Mouse (Mus musculus) erythroid progenitor cell, adult 5-6 weeks (primary cell): ENCODE results near the gene Ptgdr2. TPM values are rescaled to one million over a fixed set of nuclear protein-coding genes. Genes with fewer than 3 reads are reported as not detected.

ENCODE experiments used
- ATAC-seq: replicated peaks from 2 replicates; pipeline ENCODE4 v1.8.0; 2016; ENCODE audit warnings: moderate number of reproducible peaks, mild to moderate bottlenecking, moderate TSS enrichment, inconsistent platforms; ENCODE audit not compliant: poor library complexity, low FRiP score, severe bottlenecking
- total RNA-seq, 2 experiments: library from RNA; stranded (forward) in 1 of 2; stranded (reverse) in 1 of 2; fragments of 150-400 nt in 1 of 2; fragments of 186-747, 209-891 nt in 1 of 2; gene quantifications; 2 replicates each; pipeline versions ENCODE4 v1.2.3 to v1.2.4; 2015 to 2017; ENCODE audit warnings: low replicate concordance in 2 of 2

Ptgdr2 gene
- total RNA-seq, 2 experiments from 2014 or later = not detected

DNA sequence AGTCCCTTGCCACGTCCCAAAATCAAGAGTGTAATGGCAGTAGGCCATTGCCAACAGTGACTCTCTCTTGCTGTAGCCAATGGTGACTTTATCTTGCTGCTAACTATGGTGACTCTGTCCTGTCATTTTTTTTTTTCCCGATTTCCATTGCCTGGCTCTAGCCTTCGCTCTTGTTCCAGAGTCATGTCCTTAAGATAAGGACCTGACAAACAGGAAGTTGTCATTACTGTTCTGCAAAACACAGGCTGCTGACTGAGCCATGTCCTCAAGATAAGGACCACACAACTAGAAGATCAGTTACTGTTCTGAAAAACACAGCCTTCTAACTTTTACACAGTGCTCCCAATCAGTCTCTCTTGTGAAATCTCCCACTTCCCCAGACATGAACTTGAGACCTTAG lies 33.5 kb downstream of the Ptgdr2 start:
- ATAC-seq = no peak

DNA sequence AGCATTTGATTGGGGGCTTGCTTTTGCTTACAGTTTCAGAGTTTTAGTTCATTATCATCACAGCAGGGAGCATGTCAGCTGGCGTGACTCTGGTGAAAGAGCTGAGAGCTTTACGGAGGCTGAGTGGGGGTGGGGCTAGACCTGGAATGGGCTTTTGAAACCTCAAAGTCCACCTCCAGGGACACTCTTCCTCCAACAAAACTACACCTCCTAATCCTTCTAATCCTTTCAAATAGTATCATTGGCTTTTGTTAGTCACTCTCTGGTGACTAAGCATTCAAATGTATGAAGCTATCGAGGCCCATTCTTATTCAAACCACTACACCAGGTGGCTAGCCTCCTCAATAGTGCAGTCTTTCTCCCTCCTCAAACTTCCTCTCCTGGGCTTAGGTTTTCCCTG lies 35.7 kb downstream of the Ptgdr2 start:
- no peak for ATAC-seq

DNA sequence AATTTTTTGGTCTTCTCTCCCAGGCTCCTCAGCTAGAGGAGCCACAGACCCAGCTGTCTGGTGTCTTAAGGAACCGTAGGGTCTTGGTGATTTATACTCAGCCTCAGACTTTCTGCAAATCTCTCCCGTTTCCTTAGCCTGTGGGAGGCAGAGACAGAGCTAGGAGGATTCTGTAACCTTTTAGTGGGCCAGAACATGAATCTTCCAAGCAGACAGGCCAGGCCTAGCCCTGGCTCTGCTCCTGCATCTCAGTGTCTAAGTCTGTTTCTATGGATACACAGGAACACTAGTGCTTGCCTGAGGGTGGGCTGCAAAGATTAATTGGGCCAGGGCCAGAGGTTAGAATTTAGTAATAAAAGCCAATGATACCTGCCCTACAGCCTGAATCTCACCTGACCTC lies 36.2 kb downstream of the Ptgdr2 start:
- ATAC-seq = no peak

DNA sequence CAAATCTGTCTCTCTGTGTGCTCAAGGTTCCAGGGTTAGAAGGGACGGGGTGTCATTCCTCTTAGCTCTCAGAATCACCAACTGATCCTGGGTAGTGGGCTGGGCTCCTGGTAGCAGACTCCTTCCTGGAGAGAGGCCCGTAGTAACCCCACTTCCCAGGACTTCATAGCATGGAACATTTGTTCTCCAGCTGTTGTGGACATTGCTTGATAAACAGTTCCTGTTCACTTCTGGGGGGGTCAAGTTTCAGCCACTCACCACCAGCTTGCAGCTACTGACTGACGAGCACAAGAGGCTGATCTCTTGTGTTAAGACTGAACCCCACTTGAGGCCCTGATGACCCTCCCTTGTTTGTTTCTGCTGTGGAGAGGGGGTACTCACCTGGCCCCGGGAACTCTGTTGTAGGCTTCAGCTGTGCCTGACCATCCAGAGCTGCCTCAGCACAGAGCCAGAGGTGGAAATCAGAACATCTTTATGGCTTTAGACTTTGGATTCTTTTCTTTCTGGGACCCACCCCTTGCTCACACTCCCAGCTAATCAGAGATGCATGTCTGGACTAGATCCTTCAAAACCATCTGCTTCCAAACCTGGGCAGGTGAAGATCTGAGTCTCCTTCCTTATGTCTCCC lies 37.4 kb downstream of the Ptgdr2 start, which contains the start of gene Ms4a10:
Ms4a10 (minus strand) TSS at position 433 of the 628 bp plus-strand sequence.
- no peak for ATAC-seq

DNA sequence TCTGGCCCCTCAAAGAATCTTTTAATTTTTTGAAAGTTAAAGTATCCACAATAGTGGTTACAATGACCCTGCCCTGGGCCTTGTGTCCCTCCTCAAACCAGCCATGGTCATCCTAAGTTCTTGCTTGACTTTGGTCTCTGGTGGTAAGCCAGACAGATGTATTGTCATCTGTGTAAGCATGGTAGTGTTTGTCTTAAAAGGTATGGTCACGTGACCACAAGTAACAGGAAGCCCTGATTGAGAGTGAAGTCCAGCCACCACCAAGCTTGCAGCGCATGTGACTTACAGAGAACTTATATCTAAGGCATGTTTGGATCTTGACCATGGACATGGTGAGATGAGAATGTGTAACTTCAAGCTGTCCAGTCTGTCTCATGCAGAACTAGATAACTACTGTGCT lies 38.2 kb downstream of the Ptgdr2 start:
- no peak for ATAC-seq

DNA sequence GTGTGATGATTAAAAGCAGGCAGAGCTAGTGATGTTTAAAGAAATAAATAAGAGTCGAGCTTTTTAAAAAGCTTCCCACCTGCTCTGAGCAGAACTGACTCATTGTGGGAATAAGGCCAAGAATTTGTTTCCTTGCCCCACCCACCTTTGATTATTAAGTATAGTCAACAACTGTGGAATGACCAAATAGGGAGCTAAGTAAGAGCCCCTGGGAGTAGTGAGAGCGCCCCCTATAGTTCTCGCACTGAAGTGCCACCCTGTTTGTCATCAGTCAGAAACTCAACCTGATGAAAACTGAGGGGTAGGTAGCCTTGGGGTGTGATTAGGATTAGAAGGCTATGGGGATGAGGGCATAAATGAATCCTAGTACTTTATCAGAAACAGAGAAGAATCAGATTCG lies 39.4 kb downstream of the Ptgdr2 start:
- no peak for ATAC-seq

DNA sequence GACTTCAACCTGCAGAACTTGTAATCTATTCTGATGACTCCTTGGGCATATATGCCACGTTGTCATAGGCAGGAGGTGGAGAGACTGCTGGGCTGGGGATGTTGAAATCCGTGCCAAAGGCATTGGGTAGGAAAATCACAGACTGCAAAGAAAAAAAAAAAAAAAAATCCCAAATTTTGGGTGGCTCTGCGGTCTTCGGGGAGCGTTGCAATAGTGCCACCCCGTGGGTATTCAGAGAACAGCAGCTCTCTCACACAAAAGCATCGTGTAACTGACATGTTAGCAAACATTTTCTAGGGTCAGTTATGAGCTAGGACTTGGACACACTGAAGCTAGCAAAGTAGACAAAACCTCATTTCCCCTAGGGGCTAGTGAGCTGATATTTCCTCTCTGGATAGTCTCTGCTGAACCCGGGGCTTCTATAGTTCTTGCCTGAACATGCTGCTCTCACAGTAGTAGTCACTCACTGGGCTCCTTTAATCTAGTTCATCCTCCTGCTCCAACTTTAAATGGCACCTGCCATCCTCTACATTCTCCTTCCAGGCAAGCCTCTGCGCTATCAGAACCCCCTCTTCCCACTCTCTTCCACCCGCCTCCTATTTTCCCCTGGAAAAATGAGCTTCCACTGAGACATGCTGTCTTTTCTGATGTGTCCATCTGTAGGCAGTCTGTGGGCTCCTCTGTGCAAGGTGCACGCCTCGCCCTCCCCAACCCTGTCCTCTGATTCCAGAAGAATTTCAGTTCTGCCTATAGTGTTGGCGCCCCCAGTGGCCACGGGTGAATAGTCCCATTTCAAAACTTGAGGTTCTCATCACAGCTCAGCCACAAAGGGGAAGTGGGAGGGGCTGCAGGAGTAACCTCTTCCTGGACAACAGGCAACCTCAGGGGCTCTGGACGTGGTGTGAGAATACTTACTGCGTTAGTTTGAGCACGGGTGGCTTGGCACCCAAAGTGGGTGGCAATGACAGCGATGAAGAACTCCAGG lies 42.5 kb downstream of the Ptgdr2 start:
- no peak for ATAC-seq

DNA sequence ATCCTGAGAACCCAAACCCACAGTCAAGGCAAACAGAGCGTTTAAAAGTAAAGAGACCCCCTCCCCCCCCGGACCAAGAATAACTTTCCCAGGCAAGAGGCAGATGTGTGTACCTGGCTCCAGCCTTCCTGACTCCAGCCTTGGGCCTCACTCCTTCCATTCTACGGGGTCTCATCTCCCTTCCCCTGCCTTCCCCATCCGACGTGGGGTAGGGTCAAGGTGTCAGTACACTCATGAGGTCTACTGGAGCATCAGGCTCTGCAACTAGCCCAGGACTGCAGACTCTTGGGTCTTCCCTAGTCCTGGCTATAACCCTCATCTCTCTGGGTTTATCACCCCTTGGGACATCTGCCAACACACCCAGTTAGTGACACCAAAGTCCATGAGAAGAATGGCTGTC lies 43.2 kb downstream of the Ptgdr2 start:
- ATAC-seq = no peak

DNA sequence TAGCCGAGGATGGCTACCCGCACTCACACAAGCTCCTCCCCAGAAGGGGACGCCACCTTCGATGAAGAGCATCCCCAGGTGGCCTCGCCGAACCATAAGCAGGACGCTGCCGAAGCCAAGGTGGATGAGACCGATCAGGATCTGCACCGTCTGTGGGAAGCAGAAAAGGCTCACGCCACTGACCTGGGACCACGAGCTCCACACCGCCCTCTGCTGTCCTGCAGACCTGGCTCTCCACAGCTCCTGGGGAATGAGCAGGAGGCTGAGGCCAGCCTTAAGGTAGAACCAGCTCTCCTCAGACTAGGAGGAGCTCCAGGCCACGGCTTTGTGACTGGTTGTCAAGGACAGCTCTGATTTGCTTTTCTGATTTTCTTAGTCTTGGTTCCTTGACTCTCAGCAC lies 46.2 kb downstream of the Ptgdr2 start:
- ATAC-seq = 0 out of 2 replicates have a peak, but pooled peaks have one; percentile 16

DNA sequence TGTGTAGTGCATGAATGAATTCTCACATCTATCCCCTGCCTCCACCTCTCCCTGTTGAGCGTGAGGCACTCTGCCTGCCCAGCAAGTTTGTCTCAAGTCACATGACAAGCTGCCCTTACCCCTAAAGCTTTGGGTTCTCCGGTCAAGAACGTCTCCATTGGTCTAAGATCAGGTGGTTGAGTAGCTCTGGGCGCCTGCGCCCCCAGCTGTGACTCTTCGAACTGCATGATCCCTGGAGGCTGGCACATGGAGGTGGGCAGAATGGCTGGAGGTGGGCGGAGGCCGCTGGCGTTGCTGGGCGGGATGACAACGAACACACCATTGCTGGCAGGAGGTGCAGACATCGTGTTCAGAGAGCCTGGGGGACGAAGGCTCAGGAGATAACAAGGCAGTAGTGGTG lies 47.6 kb downstream of the Ptgdr2 start:
- no peak for ATAC-seq

DNA sequence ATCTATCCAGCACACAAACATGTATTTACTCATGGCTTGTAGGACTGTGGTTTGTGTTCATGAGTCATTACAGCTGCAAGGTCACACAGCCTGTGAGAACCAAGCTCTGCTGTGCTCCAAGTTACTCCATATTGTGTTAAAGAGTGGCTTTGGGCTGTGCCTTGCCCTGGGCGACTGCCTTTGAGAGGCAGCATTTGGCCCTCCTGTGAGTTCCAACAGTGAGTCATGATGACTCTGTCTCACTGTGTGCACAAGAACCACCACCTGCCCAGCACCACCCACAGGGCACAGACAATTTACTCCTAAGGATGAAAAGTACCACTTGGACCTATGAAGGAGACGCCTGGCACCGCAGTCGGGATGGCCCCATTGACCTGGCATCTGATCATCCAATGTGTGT lies 48.9 kb downstream of the Ptgdr2 start:
- no peak for ATAC-seq

DNA sequence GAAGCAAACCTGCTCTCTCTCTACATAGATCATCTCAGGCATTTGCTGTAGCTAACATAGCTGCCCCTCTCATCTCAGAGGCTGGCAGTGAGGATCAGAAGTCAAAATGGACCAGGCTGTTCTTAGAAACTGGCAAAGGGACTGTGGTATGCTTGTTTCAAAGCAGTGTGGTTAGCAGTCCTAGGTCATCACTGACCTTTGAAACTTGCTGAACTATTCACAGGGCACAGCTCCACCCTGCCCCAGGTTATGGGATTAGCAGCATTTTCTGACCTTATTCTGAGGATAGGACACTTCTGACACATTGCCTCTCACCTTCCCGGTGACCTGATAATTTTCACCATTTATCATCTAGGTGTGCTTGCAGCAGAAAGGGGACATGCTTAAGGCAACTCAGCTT lies 51.6 kb downstream of the Ptgdr2 start:
- ATAC-seq = no peak

DNA sequence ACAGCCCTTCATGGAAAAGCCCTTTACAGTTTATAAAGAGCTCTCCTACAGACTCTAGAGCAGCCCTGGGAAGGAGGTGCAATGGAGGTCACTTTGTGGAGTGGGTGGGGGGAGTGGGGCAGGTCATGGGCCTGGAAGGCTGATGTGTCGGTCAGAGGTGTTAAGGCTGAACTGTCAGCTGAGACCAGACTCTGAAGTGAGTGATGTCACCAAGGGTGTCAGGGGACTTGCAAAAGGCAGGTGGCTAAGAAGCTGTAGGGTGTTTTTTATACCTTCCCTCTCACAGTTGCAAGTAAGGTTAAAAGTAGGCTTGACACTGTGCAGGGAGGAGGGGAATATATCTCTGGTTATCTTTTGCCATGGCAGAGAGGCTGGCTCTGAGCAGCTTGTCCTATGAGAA lies 53.8 kb downstream of the Ptgdr2 start:
- no peak for ATAC-seq

DNA sequence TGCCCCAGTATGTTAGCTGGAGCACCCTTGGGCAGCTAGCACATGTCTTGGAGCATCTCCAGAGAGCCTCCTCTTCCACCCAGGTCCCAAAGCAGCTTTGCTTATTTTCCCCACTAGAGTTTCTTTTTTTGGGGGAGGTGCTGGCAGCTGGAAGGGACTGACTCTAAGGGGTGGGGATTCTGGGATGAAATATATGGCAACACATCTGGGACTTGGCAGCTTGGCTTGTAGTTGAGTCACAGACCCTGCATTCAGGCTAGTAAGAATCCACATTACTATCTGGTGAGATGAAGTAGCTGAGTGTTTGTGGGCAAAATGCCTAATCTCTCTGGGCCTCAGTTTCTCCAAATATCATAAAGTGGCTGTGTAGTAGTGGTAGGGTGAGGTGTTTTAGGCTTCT lies 55.0 kb downstream of the Ptgdr2 start:
- ATAC-seq = no peak

Other genes starting within 250 kb of the Ptgdr2 start
- gene Vps37c, start 248.4 kb upstream of the Ptgdr2 start, total RNA-seq (2015; ENCODE audit: low replicate concordance) = 10.8 and 26.0 TPM in 2 replicates
- gene Vps37c, start 248.4 kb upstream of the Ptgdr2 start, total RNA-seq (2017; ENCODE audit: low replicate concordance) = 3.3 and 6.0 TPM in 2 replicates
- gene Cd5, start 198.2 kb upstream of the Ptgdr2 start, total RNA-seq (2015; ENCODE audit: low replicate concordance) = 2.5 and 2.9 TPM in 2 replicates
- 0.26 TPM in 1 of 2 replicates, not detected in the other for gene Cd5, start 198.2 kb upstream of the Ptgdr2 start, total RNA-seq (2017; ENCODE audit: low replicate concordance)
- 1.8 and 2.9 TPM in 2 replicates for gene Cd6, start 107.1 kb upstream of the Ptgdr2 start, total RNA-seq (2015; ENCODE audit: low replicate concordance)
- 1.3 and 2.3 TPM in 2 replicates for gene Cd6, start 107.1 kb upstream of the Ptgdr2 start, total RNA-seq (2017; ENCODE audit: low replicate concordance)
- 1.8 and 3.8 TPM in 2 replicates for gene Slc15a3, start 97.4 kb upstream of the Ptgdr2 start, total RNA-seq (2015; ENCODE audit: low replicate concordance)
- gene Slc15a3, start 97.4 kb upstream of the Ptgdr2 start, total RNA-seq (2017; ENCODE audit: low replicate concordance) = 2.4 TPM in 1 of 2 replicates, not detected in the other
- not detected in 2 replicates for gene Tmem132a, start 67.2 kb upstream of the Ptgdr2 start, total RNA-seq (2015; ENCODE audit: low replicate concordance)
- not detected in 2 replicates for gene Tmem132a, start 67.2 kb upstream of the Ptgdr2 start, total RNA-seq (2017; ENCODE audit: low replicate concordance)
- gene Tmem109, start 55.2 kb upstream of the Ptgdr2 start, total RNA-seq (2015; ENCODE audit: low replicate concordance) = 4.7 and 9.6 TPM in 2 replicates
- gene Tmem109, start 55.2 kb upstream of the Ptgdr2 start, total RNA-seq (2017; ENCODE audit: low replicate concordance) = 4.4 and 14.0 TPM in 2 replicates
- gene Prpf19, start 41.9 kb upstream of the Ptgdr2 start, total RNA-seq (2015; ENCODE audit: low replicate concordance) = 18.4 and 19.5 TPM in 2 replicates
- 17.7 and 21.6 TPM in 2 replicates for gene Prpf19, start 41.9 kb upstream of the Ptgdr2 start, total RNA-seq (2017; ENCODE audit: low replicate concordance)
- gene Zp1, start 16.5 kb upstream of the Ptgdr2 start, total RNA-seq (2015; ENCODE audit: low replicate concordance) = not detected in 2 replicates
- gene Zp1, start 16.5 kb upstream of the Ptgdr2 start, total RNA-seq (2017; ENCODE audit: low replicate concordance) = not detected in 2 replicates
- gene Ccdc86, start 12.1 kb downstream of the Ptgdr2 start, total RNA-seq (2015; ENCODE audit: low replicate concordance) = 2.5 and 6.3 TPM in 2 replicates
- gene Ccdc86, start 12.1 kb downstream of the Ptgdr2 start, total RNA-seq (2017; ENCODE audit: low replicate concordance) = 1.9 and 3.9 TPM in 2 replicates
- gene Ms4a10, start 37.5 kb downstream of the Ptgdr2 start, total RNA-seq (2015; ENCODE audit: low replicate concordance) = not detected in 2 replicates
- gene Ms4a10, start 37.5 kb downstream of the Ptgdr2 start, total RNA-seq (2017; ENCODE audit: low replicate concordance) = not detected in 2 replicates
- not detected in 2 replicates for gene Ms4a15, start 56.1 kb downstream of the Ptgdr2 start, total RNA-seq (2015; ENCODE audit: low replicate concordance)
- gene Ms4a15, start 56.1 kb downstream of the Ptgdr2 start, total RNA-seq (2017; ENCODE audit: low replicate concordance) = not detected in 2 replicates
- not detected in 2 replicates for gene Ms4a18, start 80.9 kb downstream of the Ptgdr2 start, total RNA-seq (2015; ENCODE audit: low replicate concordance)
- not detected in 2 replicates for gene Ms4a18, start 80.9 kb downstream of the Ptgdr2 start, total RNA-seq (2017; ENCODE audit: low replicate concordance)
- gene Ms4a8a, start 143.9 kb downstream of the Ptgdr2 start, total RNA-seq (2015; ENCODE audit: low replicate concordance) = 1.4 and 3.4 TPM in 2 replicates
- not detected in 2 replicates for gene Ms4a8a, start 143.9 kb downstream of the Ptgdr2 start, total RNA-seq (2017; ENCODE audit: low replicate concordance)
- gene 1700017D01Rik, start 193.7 kb downstream of the Ptgdr2 start, total RNA-seq (2015; ENCODE audit: low replicate concordance) = not detected in 2 replicates
- not detected in 2 replicates for gene 1700017D01Rik, start 193.7 kb downstream of the Ptgdr2 start, total RNA-seq (2017; ENCODE audit: low replicate concordance)
- gene 1700025F22Rik, start 228.2 kb downstream of the Ptgdr2 start, total RNA-seq (2015; ENCODE audit: low replicate concordance) = not detected in 2 replicates
- not detected in 2 replicates for gene 1700025F22Rik, start 228.2 kb downstream of the Ptgdr2 start, total RNA-seq (2017; ENCODE audit: low replicate concordance)